Mouse (Mus musculus) thymus, postnatal 25 days (tissue): ENCODE data around the gene Pfn2.
"Not testable (repeated sequence)": the region's sequence is repeated elsewhere in the genome, so short reads cannot be mapped to it uniquely, and the experiment has no call there.

Experiments used
- DNase-seq: peaks from one replicate; pipeline ENCODE4 v3.0.0; 2022

Gene Pfn2

GRCm38 (mm10) chr3:57847760-57848185 is at the start of gene Pfn2:
Gene Pfn2, minus strand, starts transcription at chr3:57848079.
- DNase-seq: peak; percentile 76

DNA sequence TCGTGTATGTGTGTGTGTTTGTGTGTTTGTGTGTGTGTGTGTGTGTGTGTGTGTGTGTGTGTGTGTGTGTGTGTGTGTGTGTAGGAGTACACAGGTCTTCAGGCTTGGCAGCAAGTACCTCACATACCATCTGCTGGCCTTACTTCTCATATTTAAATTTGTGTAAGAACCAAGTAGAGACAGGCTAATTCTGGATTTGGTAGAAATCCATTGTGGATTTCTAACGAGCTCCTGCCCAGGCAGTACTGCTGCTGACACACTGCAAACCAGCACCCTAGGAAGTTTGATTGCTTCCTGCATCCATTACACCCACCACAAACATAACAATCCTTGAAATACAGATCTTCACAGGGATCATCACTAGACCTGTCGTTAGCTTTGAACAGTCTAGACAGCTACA is 35.1 kb upstream of the Pfn2 start:
- DNase-seq: no peak

DNA sequence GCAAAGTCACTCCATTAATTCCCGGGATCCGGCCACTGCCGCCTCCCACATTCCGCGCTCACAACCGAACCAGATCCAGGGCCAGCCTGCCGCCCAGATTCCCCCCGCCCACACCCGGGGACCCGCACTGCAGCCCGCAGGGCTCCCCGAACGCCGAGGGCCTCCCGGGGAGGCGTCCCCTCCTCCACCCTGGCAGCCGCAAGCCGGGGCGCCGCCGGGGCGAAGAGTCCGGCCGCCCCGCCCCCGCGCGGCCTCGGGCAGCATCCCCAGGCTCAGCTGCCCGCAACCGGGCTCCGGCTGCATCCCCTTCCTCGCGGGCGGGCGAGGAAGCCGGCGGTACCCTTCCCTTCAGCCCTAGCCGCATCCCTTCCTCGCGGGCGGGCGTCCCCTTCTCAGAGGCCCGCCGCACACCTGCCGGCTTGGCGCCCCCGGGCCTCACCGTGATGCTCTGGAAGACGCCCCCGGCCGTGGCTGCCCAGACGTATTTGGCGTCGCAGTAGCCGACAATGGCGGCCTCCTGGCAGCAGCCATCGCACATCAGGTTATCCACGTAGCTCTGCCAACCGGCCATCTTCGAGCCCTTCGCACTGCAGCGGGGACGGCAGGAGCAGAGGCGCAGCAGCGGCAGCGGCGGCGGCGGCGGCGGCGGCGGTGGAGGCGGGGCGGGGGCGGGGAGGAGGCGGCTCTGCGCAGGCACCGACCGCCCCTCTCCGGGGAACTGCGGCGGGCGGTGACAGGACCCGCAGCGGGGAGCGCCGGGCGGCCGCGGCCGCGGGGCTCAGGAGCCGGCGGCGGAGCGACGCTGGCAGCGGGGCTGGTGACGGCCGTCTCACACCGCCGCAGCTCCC is 743 bp downstream of the Pfn2 start:
- DNase-seq: peak; percentile 58

GRCm38 (mm10) chr3:57846662-57846911 is 1.3 kb downstream of the Pfn2 start:
- no peak for DNase-seq

DNA sequence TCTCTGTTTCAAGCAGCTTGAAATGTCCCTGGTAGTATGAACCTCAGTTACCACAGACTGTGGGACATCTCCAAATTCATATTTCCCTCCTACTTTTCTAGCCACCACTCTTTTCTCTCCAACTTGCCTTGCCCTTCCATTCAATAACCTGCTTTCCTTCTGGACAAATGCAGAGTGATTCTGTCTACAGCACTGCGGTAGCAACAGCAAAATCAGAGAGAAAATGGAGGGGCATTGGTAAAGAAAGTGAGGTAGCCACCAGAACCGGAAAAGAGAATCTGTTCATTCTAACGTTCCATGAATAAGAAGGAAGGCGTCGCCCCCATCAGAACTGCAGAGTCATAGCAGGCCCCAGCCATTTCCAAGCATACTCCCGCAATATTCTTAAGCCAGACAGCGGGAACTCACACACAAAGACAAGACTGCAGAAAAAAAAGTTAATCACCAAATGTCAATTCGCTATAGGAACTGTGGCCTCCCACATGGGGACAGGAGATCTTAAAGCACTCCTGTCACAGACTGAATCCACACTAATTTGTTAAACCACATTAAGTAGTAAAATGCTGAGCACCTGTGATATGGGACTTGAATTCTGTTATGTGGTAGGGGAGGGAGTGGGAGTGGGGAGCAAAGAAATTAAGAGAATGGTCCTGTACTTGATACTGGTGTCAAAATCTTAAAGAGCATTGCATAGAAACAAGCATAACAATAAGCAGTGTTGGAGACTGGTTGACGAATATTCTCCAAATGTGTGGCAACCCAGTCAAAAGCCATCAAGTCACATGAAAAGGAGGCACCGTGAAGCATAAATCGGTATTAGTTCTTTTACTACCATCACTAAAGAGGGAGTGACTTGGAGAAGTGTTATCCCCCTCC is 1.9 kb downstream of the Pfn2 start:
- DNase-seq: no peak

DNA sequence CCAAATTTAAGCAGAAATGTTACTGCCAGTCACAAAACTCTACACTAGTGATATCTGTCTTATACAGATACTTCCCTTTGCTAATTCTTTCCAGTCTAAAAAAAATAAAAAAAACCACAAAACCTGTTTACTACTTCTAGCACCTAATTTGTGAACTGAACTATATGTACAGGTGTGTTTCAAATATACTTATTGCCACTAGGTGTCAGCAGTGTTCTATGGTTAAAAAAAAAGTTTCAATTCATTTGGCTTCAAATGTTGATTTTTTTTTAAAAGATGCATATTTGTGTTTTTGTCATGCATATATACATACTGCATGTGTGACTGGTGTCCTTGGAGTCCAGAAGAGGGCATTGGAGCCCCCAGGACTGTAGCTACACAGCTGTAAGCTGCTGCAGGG is 4.1 kb downstream of the Pfn2 start:
- no peak for DNase-seq

GRCm38 (mm10) chr3:57836911-57837310 is 11.0 kb downstream of the Pfn2 start:
- no peak for DNase-seq

DNA sequence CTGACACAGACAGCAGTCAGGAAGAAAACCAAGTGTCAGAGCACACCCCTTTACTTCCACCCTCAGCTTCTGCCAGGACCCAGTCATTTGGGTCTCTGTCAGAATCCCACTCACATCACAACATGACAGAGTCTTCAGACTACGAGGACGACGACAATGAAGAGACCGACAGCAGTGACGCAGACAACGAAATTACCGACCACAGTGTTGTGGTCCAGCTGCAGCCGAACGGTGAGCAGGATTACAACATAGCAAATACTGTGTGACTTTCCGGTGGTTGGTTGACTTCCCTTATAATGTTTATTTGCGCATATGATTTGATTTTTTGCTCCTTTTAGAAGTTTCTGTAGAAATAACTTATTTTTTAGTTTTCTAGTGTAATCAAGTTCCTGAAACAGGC is 14.3 kb downstream of the Pfn2 start:
- no peak for DNase-seq

- DNase-seq: no peak
These were observed 22.0 kb downstream of the Pfn2 start for GRCm38 (mm10) chr3:57825866-57826265.

DNA sequence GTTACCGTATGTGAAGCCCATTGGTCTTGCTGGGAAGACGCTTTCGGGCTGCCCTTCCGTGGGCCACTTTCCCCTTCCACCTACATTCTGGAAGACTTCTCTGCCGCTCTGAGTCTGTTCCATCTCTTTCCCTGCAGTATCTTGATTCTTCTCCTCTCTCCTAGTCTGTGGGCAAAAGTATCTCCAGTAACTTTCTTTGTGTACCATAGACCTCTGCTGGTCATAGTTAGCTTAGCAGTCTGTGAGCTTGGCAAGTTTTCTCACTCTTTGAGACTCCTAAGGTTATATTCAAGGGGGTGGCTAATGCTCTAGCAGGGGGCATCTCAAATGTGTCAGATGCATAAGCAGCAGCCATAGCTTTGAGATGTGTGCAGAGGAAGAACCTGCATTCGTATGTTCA is 32.4 kb downstream of the Pfn2 start:
- DNase-seq: no peak

- DNase-seq: not testable (repeated sequence)
These were observed 52.8 kb downstream of the Pfn2 start for GRCm38 (mm10) chr3:57795071-57795470.
